Mouse (Mus musculus) G1E (cell line): Measurements from ENCODE around the gene Magi2.

Source experiments
- CTCF ChIP-seq: IDR thresholded peaks from 2 replicates; pipeline ENCODE4 v1.5.1; 2012; ENCODE audit warnings: low read depth, low read length, inconsistent platforms, mixed read lengths
- GATA1 ChIP-seq: IDR thresholded peaks from 2 replicates; pipeline ENCODE4 v1.6.1; 2012; ENCODE audit warnings: borderline replicate concordance, low read length, inconsistent platforms, mixed read lengths
- TAL1 ChIP-seq: conservative IDR thresholded peaks from 2 replicates; pipeline ENCODE4 v1.6.1; 2012; ENCODE audit warnings: low read depth, low read length, inconsistent platforms, mixed read lengths

- TF ChIP-seq CTCF = no peak
- TF ChIP-seq TAL1 = no peak; the same call in 1 of the 2 replicates
- no peak for TF ChIP-seq GATA1
These were observed 1282.8 kb downstream of the Magi2 start for GRCm38 (mm10) chr5:20509606-20510005.
